Mouse (Mus musculus) small intestine, adult 2 months (tissue): ENCODE results near the gene Ngly1.

Experiments used
- CTCF ChIP-seq: fragments of 200-500 bp; IDR thresholded peaks from 2 replicates; pipeline ENCODE4 v1.5.1; 2012; ENCODE audit warnings: low read depth, mild to moderate bottlenecking, control low read depth, inconsistent platforms, low read length, moderate library complexity, mixed read lengths; ENCODE audit not compliant: insufficient replicate concordance, insufficient read length; ENCODE audit errors: extremely low read depth
- POLR2A ChIP-seq: fragments of 200-500 bp; IDR thresholded peaks from 2 replicates; pipeline ENCODE4 v1.6.1; 2012; ENCODE audit warnings: low read depth, mild to moderate bottlenecking, control low read depth, inconsistent platforms, low read length, moderate library complexity

DNA sequence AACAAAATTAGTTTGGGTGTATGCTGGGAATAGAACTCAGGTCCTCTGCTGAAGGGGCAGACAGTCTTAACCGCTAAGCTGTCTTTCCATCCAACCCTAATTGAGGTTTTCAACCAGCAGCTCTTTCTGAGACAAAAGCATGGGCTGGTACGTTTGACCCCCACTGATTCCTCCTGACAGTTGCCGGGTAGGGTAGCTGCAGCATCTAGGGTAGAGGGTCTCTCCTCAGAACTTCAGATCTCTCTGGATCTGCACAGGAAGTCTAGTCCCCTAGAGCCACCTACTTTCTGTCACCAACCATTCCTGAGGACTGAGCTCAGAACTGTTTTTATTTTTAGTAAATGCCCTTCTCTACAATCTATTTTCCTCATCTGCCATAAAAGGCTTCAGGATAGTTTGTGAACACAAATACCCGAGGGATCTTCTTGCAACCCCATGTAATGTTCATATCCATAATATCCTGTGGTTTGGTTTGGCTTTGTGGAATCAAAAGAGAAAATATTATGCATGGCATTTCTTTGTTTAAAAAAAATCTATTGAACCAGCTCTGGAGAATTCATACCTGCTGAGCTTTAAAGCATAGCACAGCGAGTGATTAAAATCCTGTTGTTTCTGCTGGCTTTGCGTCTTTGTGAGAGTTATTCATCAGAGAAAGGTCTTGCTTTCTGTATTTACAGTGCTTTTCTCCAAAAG lies 48.7 kb upstream of the Ngly1 start:
- no peak for TF ChIP-seq CTCF
- no peak for TF ChIP-seq POLR2A
